Mouse (Mus musculus) liver, adult 2 months (tissue): Measurements from ENCODE around the gene Traf7.

Experiments used
- CTCF ChIP-seq: fragments of 200-500 bp; IDR thresholded peaks from 2 replicates; pipeline ENCODE4 v1.5.1; 2011; ENCODE audit warnings: low read depth, low read length, control low read depth
- POLR2A ChIP-seq: fragments of 200-500 bp; IDR thresholded peaks from 2 replicates; pipeline ENCODE4 v1.6.1; 2011; ENCODE audit warnings: low read length, control low read depth; ENCODE audit not compliant: insufficient read depth; ENCODE audit errors: extremely low read depth

- TF ChIP-seq POLR2A: no peak
- no peak for TF ChIP-seq CTCF
Observed at GRCm38 (mm10) chr17:24558600-24559099, 30.9 kb upstream of the Traf7 start.
